Mouse (Mus musculus) T-cell, adult 2 months (primary cell): ENCODE results near the gene Pdcl3.
"Not testable (repeated sequence)": the region's sequence is repeated elsewhere in the genome, so short reads cannot be mapped to it uniquely, and the experiment has no call there.

Source experiments
- DNase-seq: peaks from one replicate; pipeline ENCODE4 v3.0.0; 2022; ENCODE audit warnings: low spot score

Gene Pdcl3

GRCm38 (mm10) chr1:39025142-39025541 is 39.7 kb downstream of the Pdcl3 start:
- DNase-seq = peak; percentile 26

- DNase-seq = no peak
Observed at GRCm38 (mm10) chr1:39025840-39026239, 40.4 kb downstream of the Pdcl3 start.

GRCm38 (mm10) chr1:39029176-39029575 is 43.8 kb downstream of the Pdcl3 start:
- no peak for DNase-seq

- no peak for DNase-seq
Observed at GRCm38 (mm10) chr1:39030108-39030507, 44.7 kb downstream of the Pdcl3 start.

- DNase-seq = no peak
Observed at GRCm38 (mm10) chr1:39035817-39036216, 50.4 kb downstream of the Pdcl3 start.

- DNase-seq = peak; percentile 4
Observed at GRCm38 (mm10) chr1:39042188-39042587, 56.8 kb downstream of the Pdcl3 start.

GRCm38 (mm10) chr1:39044442-39044841 is 59.0 kb downstream of the Pdcl3 start:
- DNase-seq = not testable (repeated sequence)

GRCm38 (mm10) chr1:39046689-39047088 is 61.3 kb downstream of the Pdcl3 start:
- peak; percentile 42 for DNase-seq
